ENCODE assay signal across 9 mouse cellular contexts in genomic region chrX:11893606-11894279, GRCm38 (mm10).
DNase-seq lines count a peak whose midpoint lies in the region; ATAC-seq and TF ChIP-seq lines count a peak whose summit lies in the region.
"Had no signal": no experiment of that assay in that cellular context is flagged by ENCODE, and none has a peak within 500 bp of the region (broad histone marks: within the 10 kb centered on the region; RNA-seq: fewer than 3 reads in every experiment).

No protein-coding gene starts in this region.

- no peaks in the 10 kb centered on the region for H3K9me3 ChIP-seq in kidney, postnatal 0 days (replicated peaks; ENCODE audit: low read length)
- H3K9me3 ChIP-seq in intestine, embryonic 16.5 days (ENCODE audit: control insufficient read depth, low read length): no peaks in the 10 kb centered on the region
- H3K9me3 ChIP-seq: embryonic facial prominence, embryonic 15.5 days had no signal

- H3K4me2 ChIP-seq in kidney, postnatal 0 days (ENCODE audit: low read length): no peak overlapping the region
- no peak overlapping the region for H3K4me2 ChIP-seq in intestine, embryonic 16.5 days (ENCODE audit: low read depth, low read length)
- H3K4me2 ChIP-seq: embryonic facial prominence, embryonic 15.5 days had no signal

- no peaks in the 10 kb centered on the region for H3K4me1 ChIP-seq in kidney, postnatal 0 days (replicated peaks; ENCODE audit: insufficient read depth, low read length)
- 0 out of 2 replicates have a peak, but pooled peaks cover 4% of the 10 kb centered on the region for H3K4me1 ChIP-seq in intestine, embryonic 16.5 days (ENCODE audit: control insufficient read depth, insufficient read depth, low read length)
- H3K4me1 ChIP-seq: embryonic facial prominence, embryonic 15.5 days had no signal

- 34% methylated on average over 10 of the region's 10 CpGs for WGBS in kidney, postnatal 0 days
- 30% methylated on average over 9 of the region's 10 CpGs for WGBS in intestine, embryonic 16.5 days

- no peaks in the 10 kb centered on the region for H3K36me3 ChIP-seq in kidney, postnatal 0 days (ENCODE audit: insufficient read depth, low read length)
- no peaks in the 10 kb centered on the region for H3K36me3 ChIP-seq in intestine, embryonic 16.5 days (ENCODE audit: control insufficient read depth, insufficient read depth, low read length)
- H3K36me3 ChIP-seq: embryonic facial prominence, embryonic 15.5 days had no signal

- DNase-seq in kidney, postnatal 0 days (ENCODE audit: low spot score): peak; percentile 36
- DNase-seq in kidney, adult 8-10 months: no peak
- DNase-seq in thymus, postnatal 14 days: peak; percentile 3
- no peak for DNase-seq in thymus, postnatal 10 days (ENCODE audit: low spot score in 2 of 2)
- DNase-seq in layer of hippocampus, adult 2 months (ENCODE audit: low spot score in 2 of 2): no peak
- DNase-seq in left cerebral cortex, postnatal 36 days (ENCODE audit: low spot score in 2 of 2): no peak

- no peak overlapping the region for H3K4me3 ChIP-seq in kidney, postnatal 0 days (replicated peaks; ENCODE audit: low read depth, low read length)
- no peak overlapping the region for H3K4me3 ChIP-seq in intestine, embryonic 16.5 days (ENCODE audit: low read length)
- no peak overlapping the region for H3K4me3 ChIP-seq in layer of hippocampus, adult 2 months
- H3K4me3 ChIP-seq: embryonic facial prominence, embryonic 15.5 days had no signal

- H3K27me3 ChIP-seq in kidney, postnatal 0 days (ENCODE audit: insufficient read depth, low read length): no peaks in the 10 kb centered on the region
- no peaks in the 10 kb centered on the region for H3K27me3 ChIP-seq in intestine, embryonic 16.5 days (replicated peaks; ENCODE audit: control insufficient read depth, insufficient read depth, low read length)

- intact Hi-C loops in left cerebral cortex, postnatal 36 days (cut with DNase I): no loop called here

- no peak overlapping the region for H3K27ac ChIP-seq in kidney, postnatal 0 days
- H3K27ac ChIP-seq in intestine, embryonic 16.5 days (ENCODE audit: low read length): 0 out of 2 replicates have a peak overlapping the region, but pooled peaks have one; percentile 8
- H3K27ac ChIP-seq in layer of hippocampus, adult 2 months: no peak overlapping the region
- H3K27ac ChIP-seq: embryonic facial prominence, embryonic 15.5 days had no signal

- no peak overlapping the region for H3K9ac ChIP-seq in kidney, postnatal 0 days (ENCODE audit: low read depth, low read length)
- H3K9ac ChIP-seq in intestine, embryonic 16.5 days (ENCODE audit: low read depth, low read length): no peak overlapping the region
- H3K9ac ChIP-seq: embryonic facial prominence, embryonic 15.5 days had no signal

- ATAC-seq in kidney, postnatal 0 days (replicated peaks; ENCODE audit: low FRiP score, low read depth): no peak; the same call in 1 of the 2 replicates
- ATAC-seq in intestine, embryonic 16.5 days: peak; percentile 64
- ATAC-seq: hindbrain, embryonic 16.5 days had no signal

- TF ChIP-seq CTCF in kidney, postnatal 0 days (IDR thresholded peaks at IDR 0.05; ENCODE audit: low read depth): no peak
- TF ChIP-seq CTCF in layer of hippocampus, adult 2 months (conservative IDR thresholded peaks at IDR 0.05): no peak

Comparison
In these comparisons a context has a peak if more than half of its experiments do, and no peak if none do; other contexts are left out.
1. DNase-seq: peak in kidney, postnatal 0 days (single experiment) and thymus, postnatal 14 days (single experiment); none in kidney, adult 8-10 months (0 of 2), thymus, postnatal 10 days (0 of 2), layer of hippocampus, adult 2 months (0 of 2) and left cerebral cortex, postnatal 36 days (0 of 2).